Mouse (Mus musculus): ENCODE data around the gene Exoc5. TPM values are rescaled to one million over a fixed set of nuclear protein-coding genes. Genes with fewer than 3 reads are reported as not detected.

Exoc5 gene
- polyA plus RNA-seq, 1 experiment from 2014 or later, result 82.1 TPM

GRCm38 (mm10) chr14:49027040-49027778, 39.2 kb downstream of the Exoc5 start:
- no peaks in the 10 kb centered on the region for H3K4me1 ChIP-seq (ENCODE audit: control insufficient read depth, insufficient read depth, low read length)
- H3K27ac ChIP-seq (ENCODE audit: low read depth, low read length), result no peak overlapping the region
- ATAC-seq (no peak), DNase-seq (ENCODE audit: low spot score) (no peak)
- no peak overlapping the region for H3K4me2 ChIP-seq (ENCODE audit: low read length)
- WGBS, result 92% methylated on average over 6 of the region's 6 CpGs
- no peak overlapping the region for H3K9ac ChIP-seq (ENCODE audit: low read length)
- no peak overlapping the region for H3K4me3 ChIP-seq (ENCODE audit: low read depth, low read length)
- peaks cover 10% of the 10 kb centered on the region; the same call in 1 of the 2 replicates for H3K36me3 ChIP-seq (ENCODE audit: control insufficient read depth, insufficient read depth, low read length)
- H3K9me3 ChIP-seq (replicated peaks; ENCODE audit: control insufficient read depth, low read length), result no peaks in the 10 kb centered on the region
- no peaks in the 10 kb centered on the region for H3K27me3 ChIP-seq (replicated peaks; ENCODE audit: control insufficient read depth, insufficient read depth, low read length)

GRCm38 (mm10) chr14:49019765-49020164, 46.7 kb downstream of the Exoc5 start:
- ATAC-seq (no peak), DNase-seq (ENCODE audit: low spot score) (no peak)
- Histone ChIP-seq H3K27ac (ENCODE audit: low read depth, low read length) (no peak overlapping the region), H3K9me3 (replicated peaks; ENCODE audit: control insufficient read depth, low read length) (no peaks in the 10 kb centered on the region), H3K4me3 (ENCODE audit: low read depth, low read length) (no peak overlapping the region), H3K4me2 (ENCODE audit: low read length) (no peak overlapping the region), H3K36me3 (ENCODE audit: control insufficient read depth, insufficient read depth, low read length) (peaks cover 22% of the 10 kb centered on the region), H3K27me3 (replicated peaks; ENCODE audit: control insufficient read depth, insufficient read depth, low read length) (no peaks in the 10 kb centered on the region), H3K9ac (ENCODE audit: low read length) (no peak overlapping the region), H3K4me1 (ENCODE audit: control insufficient read depth, insufficient read depth, low read length) (no peaks in the 10 kb centered on the region)
- 93% methylated on average over 5 of the region's 5 CpGs for WGBS

- Histone ChIP-seq H3K4me2 (ENCODE audit: low read length) (no peak overlapping the region), H3K9me3 (replicated peaks; ENCODE audit: control insufficient read depth, low read length) (no peaks in the 10 kb centered on the region), H3K4me3 (ENCODE audit: low read depth, low read length) (no peak overlapping the region), H3K27ac (ENCODE audit: low read depth, low read length) (no peak overlapping the region), H3K9ac (ENCODE audit: low read length) (no peak overlapping the region), H3K36me3 (ENCODE audit: control insufficient read depth, insufficient read depth, low read length) (peaks cover 4% of the 10 kb centered on the region; the same call in 1 of the 2 replicates), H3K27me3 (replicated peaks; ENCODE audit: control insufficient read depth, insufficient read depth, low read length) (no peaks in the 10 kb centered on the region), H3K4me1 (ENCODE audit: control insufficient read depth, insufficient read depth, low read length) (no peaks in the 10 kb centered on the region)
- no peak for ATAC-seq
- WGBS, result 79% methylated on average over 2 of the region's 2 CpGs
- no peak for DNase-seq (ENCODE audit: low spot score)
Observed at GRCm38 (mm10) chr14:49008399-49009189, 57.9 kb downstream of the Exoc5 start.

GRCm38 (mm10) chr14:49007979-49008378, 58.5 kb downstream of the Exoc5 start:
- Histone ChIP-seq H3K4me2 (ENCODE audit: low read length) (no peak overlapping the region), H3K27me3 (replicated peaks; ENCODE audit: control insufficient read depth, insufficient read depth, low read length) (no peaks in the 10 kb centered on the region), H3K4me1 (ENCODE audit: control insufficient read depth, insufficient read depth, low read length) (no peaks in the 10 kb centered on the region), H3K9me3 (replicated peaks; ENCODE audit: control insufficient read depth, low read length) (no peaks in the 10 kb centered on the region), H3K27ac (ENCODE audit: low read depth, low read length) (no peak overlapping the region), H3K36me3 (ENCODE audit: control insufficient read depth, insufficient read depth, low read length) (peaks cover 4% of the 10 kb centered on the region; the same call in 1 of the 2 replicates), H3K9ac (ENCODE audit: low read length) (no peak overlapping the region), H3K4me3 (ENCODE audit: low read depth, low read length) (no peak overlapping the region)
- DNase-seq (ENCODE audit: low spot score), result peak; percentile 55
- no peak for ATAC-seq
- 85% methylated on average over 2 of the region's 2 CpGs for WGBS

GRCm38 (mm10) chr14:49001655-49002054, 64.8 kb downstream of the Exoc5 start:
- Histone ChIP-seq H3K27me3 (replicated peaks; ENCODE audit: control insufficient read depth, insufficient read depth, low read length) (no peaks in the 10 kb centered on the region), H3K4me2 (ENCODE audit: low read length) (no peak overlapping the region), H3K4me1 (ENCODE audit: control insufficient read depth, insufficient read depth, low read length) (no peaks in the 10 kb centered on the region), H3K9ac (ENCODE audit: low read length) (no peak overlapping the region), H3K4me3 (ENCODE audit: low read depth, low read length) (no peak overlapping the region), H3K36me3 (ENCODE audit: control insufficient read depth, insufficient read depth, low read length) (no peaks in the 10 kb centered on the region), H3K27ac (ENCODE audit: low read depth, low read length) (no peak overlapping the region), H3K9me3 (replicated peaks; ENCODE audit: control insufficient read depth, low read length) (no peaks in the 10 kb centered on the region)
- DNase-seq (ENCODE audit: low spot score) (no peak), ATAC-seq (no peak)
- 80% methylated on average over 3 of the region's 3 CpGs for WGBS

GRCm38 (mm10) chr14:48998795-48999194, 67.7 kb downstream of the Exoc5 start:
- H3K27ac ChIP-seq (ENCODE audit: low read depth, low read length), result no peak overlapping the region
- H3K4me3 ChIP-seq (ENCODE audit: low read depth, low read length), result no peak overlapping the region
- ATAC-seq (no peak), DNase-seq (ENCODE audit: low spot score) (no peak)
- no peaks in the 10 kb centered on the region for H3K27me3 ChIP-seq (replicated peaks; ENCODE audit: control insufficient read depth, insufficient read depth, low read length)
- WGBS, result 29% methylated on average over 4 of the region's 4 CpGs
- no peaks in the 10 kb centered on the region for H3K36me3 ChIP-seq (ENCODE audit: control insufficient read depth, insufficient read depth, low read length)
- H3K9me3 ChIP-seq (replicated peaks; ENCODE audit: control insufficient read depth, low read length), result no peaks in the 10 kb centered on the region
- no peak overlapping the region for H3K9ac ChIP-seq (ENCODE audit: low read length)
- H3K4me2 ChIP-seq (ENCODE audit: low read length), result no peak overlapping the region
- H3K4me1 ChIP-seq (ENCODE audit: control insufficient read depth, insufficient read depth, low read length), result no peaks in the 10 kb centered on the region

- no peak for ATAC-seq
- no peaks in the 10 kb centered on the region for H3K27me3 ChIP-seq (replicated peaks; ENCODE audit: control insufficient read depth, insufficient read depth, low read length)
- no peak overlapping the region for H3K9ac ChIP-seq (ENCODE audit: low read length)
- peaks cover 14% of the 10 kb centered on the region for H3K4me1 ChIP-seq (ENCODE audit: control insufficient read depth, insufficient read depth, low read length)
- DNase-seq (ENCODE audit: low spot score), result no peak
- no peak overlapping the region for H3K4me3 ChIP-seq (ENCODE audit: low read depth, low read length)
- no peaks in the 10 kb centered on the region for H3K36me3 ChIP-seq (ENCODE audit: control insufficient read depth, insufficient read depth, low read length)
- H3K27ac ChIP-seq (ENCODE audit: low read depth, low read length), result no peak overlapping the region
- WGBS, result 84% methylated on average over 3 of the region's 3 CpGs
- H3K4me2 ChIP-seq (ENCODE audit: low read length), result no peak overlapping the region
- no peaks in the 10 kb centered on the region for H3K9me3 ChIP-seq (replicated peaks; ENCODE audit: control insufficient read depth, low read length)
Observed at GRCm38 (mm10) chr14:48993861-48994260, 72.6 kb downstream of the Exoc5 start.

- Histone ChIP-seq H3K4me1 (ENCODE audit: control insufficient read depth, insufficient read depth, low read length) (peaks cover 14% of the 10 kb centered on the region), H3K27ac (ENCODE audit: low read depth, low read length) (no peak overlapping the region), H3K9ac (ENCODE audit: low read length) (no peak overlapping the region), H3K27me3 (replicated peaks; ENCODE audit: control insufficient read depth, insufficient read depth, low read length) (no peaks in the 10 kb centered on the region), H3K4me2 (ENCODE audit: low read length) (no peak overlapping the region), H3K36me3 (ENCODE audit: control insufficient read depth, insufficient read depth, low read length) (no peaks in the 10 kb centered on the region), H3K4me3 (ENCODE audit: low read depth, low read length) (no peak overlapping the region), H3K9me3 (replicated peaks; ENCODE audit: control insufficient read depth, low read length) (no peaks in the 10 kb centered on the region)
- WGBS, result 2% methylated on average over 3 of the region's 3 CpGs
- ATAC-seq, result no peak
- peak; percentile 16 for DNase-seq (ENCODE audit: low spot score)
Observed at GRCm38 (mm10) chr14:48992070-48992580, 74.3 kb downstream of the Exoc5 start.

- peaks cover 14% of the 10 kb centered on the region for H3K4me1 ChIP-seq (ENCODE audit: control insufficient read depth, insufficient read depth, low read length)
- H3K27ac ChIP-seq (ENCODE audit: low read depth, low read length), result no peak overlapping the region
- H3K36me3 ChIP-seq (ENCODE audit: control insufficient read depth, insufficient read depth, low read length), result no peaks in the 10 kb centered on the region
- WGBS, result 2% methylated on average over 7 of the region's 7 CpGs
- H3K9me3 ChIP-seq (replicated peaks; ENCODE audit: control insufficient read depth, low read length), result no peaks in the 10 kb centered on the region
- peak overlapping the region; percentile 2; the same call in 1 of the 2 replicates for H3K4me3 ChIP-seq (ENCODE audit: low read depth, low read length)
- H3K9ac ChIP-seq (ENCODE audit: low read length), result peak overlapping the region; percentile 35; the same call in 1 of the 2 replicates
- peak overlapping the region; percentile 40 for H3K4me2 ChIP-seq (ENCODE audit: low read length)
- ATAC-seq (peak; percentile 14; the same call in 1 of the 2 replicates), DNase-seq (ENCODE audit: low spot score) (no peak)
- H3K27me3 ChIP-seq (replicated peaks; ENCODE audit: control insufficient read depth, insufficient read depth, low read length), result no peaks in the 10 kb centered on the region
Observed at GRCm38 (mm10) chr14:48991144-48991522, 75.3 kb downstream of the Exoc5 start.
